Mouse (Mus musculus) liver, adult 2 months (tissue): Measurements from ENCODE around the gene 4930579F01Rik.

Source experiments
- CTCF ChIP-seq: fragments of 200-500 bp; IDR thresholded peaks from 2 replicates; pipeline ENCODE4 v1.5.1; 2011; ENCODE audit warnings: low read depth, low read length, control low read depth
- POLR2A ChIP-seq: fragments of 200-500 bp; IDR thresholded peaks from 2 replicates; pipeline ENCODE4 v1.6.1; 2011; ENCODE audit warnings: low read length, control low read depth; ENCODE audit not compliant: insufficient read depth; ENCODE audit errors: extremely low read depth

- no peak for TF ChIP-seq CTCF
- TF ChIP-seq POLR2A, result no peak
Observed at GRCm38 (mm10) chr3:138123842-138124241, 69.8 kb downstream of the 4930579F01Rik start.
